Mouse (Mus musculus): ENCODE measurements around the gene Wdr4. TPM values are rescaled to one million over a fixed set of nuclear protein-coding genes. Genes with fewer than 3 reads are reported as not detected.

Wdr4 gene
- polyA plus RNA-seq, 1 experiment from 2014 or later, result 35.2 TPM

DNA sequence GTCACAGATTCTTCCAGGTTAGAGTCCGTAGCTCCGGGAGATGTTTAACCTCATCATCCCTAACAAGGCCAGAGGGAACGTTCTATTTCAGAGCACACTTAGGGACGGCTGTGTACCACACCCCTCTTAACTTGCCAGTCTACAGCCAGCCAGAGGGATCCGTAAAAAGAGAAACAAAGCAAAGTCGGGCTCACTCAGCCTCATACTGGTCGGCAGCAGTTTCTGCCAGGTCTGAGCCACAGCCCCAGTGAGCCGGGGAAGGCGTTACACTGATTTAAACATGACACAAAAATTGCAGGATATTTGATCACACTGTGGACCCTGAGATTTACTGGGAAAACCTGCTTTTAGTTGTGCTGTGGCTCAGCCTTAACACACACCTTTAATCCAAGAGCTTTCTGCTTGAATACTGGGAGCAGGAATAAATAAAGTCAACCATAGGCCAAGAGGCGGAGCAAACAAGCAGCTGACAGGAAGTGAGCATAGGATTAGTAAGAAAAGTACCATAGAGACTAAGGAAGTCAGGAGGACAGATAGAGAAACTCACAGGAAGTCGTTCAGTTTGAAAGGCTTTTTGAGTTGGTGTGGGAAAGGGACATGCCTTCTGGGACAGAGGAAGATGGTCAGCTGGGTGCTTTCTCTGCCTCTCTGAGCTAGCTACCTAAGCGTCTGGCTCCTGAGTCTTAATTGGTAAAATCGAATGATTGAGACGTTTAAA is 11.8 kb upstream of the Wdr4 start:
- Histone ChIP-seq H3K9ac (no peak overlapping the region), H3K36me3 (peaks cover 46% of the 10 kb centered on the region), H3K27ac (no peak overlapping the region), H3K27me3 (no peaks in the 10 kb centered on the region), H3K4me3 (no peak overlapping the region), H3K4me1 (peaks cover 14% of the 10 kb centered on the region), H3K4me2 (no peak overlapping the region), H3K9me3 (no peaks in the 10 kb centered on the region)
- ATAC-seq (ENCODE audit: insufficient number of reproducible peaks, low FRiP score, low TSS enrichment, low read depth), result no peak
- 80% methylated on average over 14 of the region's 14 CpGs for WGBS

GRCm38 (mm10) chr17:31529314-31529713 is 9.5 kb upstream of the Wdr4 start:
- Histone ChIP-seq H3K4me1 (no peaks in the 10 kb centered on the region), H3K9me3 (no peaks in the 10 kb centered on the region), H3K27ac (no peak overlapping the region), H3K27me3 (no peaks in the 10 kb centered on the region), H3K4me2 (no peak overlapping the region), H3K36me3 (peaks cover 53% of the 10 kb centered on the region), H3K4me3 (no peak overlapping the region), H3K9ac (no peak overlapping the region)
- WGBS, result 32% methylated on average over 15 of the region's 15 CpGs
- no peak for ATAC-seq (ENCODE audit: insufficient number of reproducible peaks, low FRiP score, low TSS enrichment, low read depth)

- H3K27me3 ChIP-seq, result no peaks in the 10 kb centered on the region
These were observed 6.0 kb upstream of the Wdr4 start for GRCm38 (mm10) chr17:31525816-31526215.

DNA sequence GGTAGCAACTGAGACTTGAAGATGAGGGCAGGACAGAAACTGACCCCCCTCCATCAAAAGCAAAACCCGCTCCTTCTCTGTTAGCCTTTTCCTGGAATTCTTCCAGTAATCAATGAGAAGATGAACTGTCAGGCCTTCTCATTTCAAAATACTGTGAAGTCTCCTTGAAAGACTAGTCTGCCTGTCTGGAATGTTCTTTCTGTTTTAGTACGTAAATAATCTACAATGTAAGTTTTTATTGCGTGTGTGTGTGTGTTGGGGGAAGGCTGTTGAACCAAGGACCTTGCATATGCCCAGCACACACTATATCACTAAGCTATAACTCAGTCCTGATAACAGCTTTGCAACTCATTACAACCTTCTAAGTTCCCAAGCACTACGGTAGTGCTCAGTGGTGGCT is 5.3 kb upstream of the Wdr4 start:
- peaks cover 49% of the 10 kb centered on the region for H3K36me3 ChIP-seq
- no peak for ATAC-seq (ENCODE audit: insufficient number of reproducible peaks, low FRiP score, low TSS enrichment, low read depth)
- no peaks in the 10 kb centered on the region for H3K9me3 ChIP-seq
- H3K27me3 ChIP-seq, result no peaks in the 10 kb centered on the region
- no peak overlapping the region for H3K27ac ChIP-seq
- 86% methylated on average over 4 of the region's 4 CpGs for whole genome bisulfite sequencing
- H3K4me3 ChIP-seq, result no peak overlapping the region
- H3K9ac ChIP-seq, result no peak overlapping the region
- no peak overlapping the region for H3K4me2 ChIP-seq
- H3K4me1 ChIP-seq, result peaks cover 18% of the 10 kb centered on the region

More at GRCm38 (mm10) chr17:31525816-31526215, 6.0 kb upstream of the Wdr4 start:
- whole genome bisulfite sequencing, result 98% methylated on average over 3 of the region's 3 CpGs
- Histone ChIP-seq H3K9ac (no peak overlapping the region), H3K4me3 (no peak overlapping the region), H3K27ac (no peak overlapping the region), H3K4me1 (peaks cover 14% of the 10 kb centered on the region), H3K36me3 (peaks cover 55% of the 10 kb centered on the region), H3K9me3 (no peaks in the 10 kb centered on the region), H3K4me2 (no peak overlapping the region)
- ATAC-seq (ENCODE audit: insufficient number of reproducible peaks, low FRiP score, low TSS enrichment, low read depth), result no peak

GRCm38 (mm10) chr17:31521948-31522347 is 2.2 kb upstream of the Wdr4 start:
- H3K9me3 ChIP-seq, result no peaks in the 10 kb centered on the region
- 0 out of 2 replicates have a peak overlapping the region, but pooled peaks have one; percentile 86 for H3K27ac ChIP-seq
- H3K4me3 ChIP-seq, result no peak overlapping the region
- H3K4me2 ChIP-seq, result peak overlapping the region; percentile 59; the same call in 1 of the 2 replicates
- peaks cover 23% of the 10 kb centered on the region for H3K36me3 ChIP-seq
- ATAC-seq (ENCODE audit: insufficient number of reproducible peaks, low FRiP score, low TSS enrichment, low read depth), result no peak
- no peaks in the 10 kb centered on the region for H3K27me3 ChIP-seq
- H3K4me1 ChIP-seq, result peaks cover 24% of the 10 kb centered on the region
- 84% methylated on average over 6 of the region's 6 CpGs for WGBS
- no peak overlapping the region for H3K9ac ChIP-seq

- H3K4me1 ChIP-seq, result peaks cover 24% of the 10 kb centered on the region
- peaks cover 19% of the 10 kb centered on the region for H3K36me3 ChIP-seq
- peak overlapping the region; percentile 68 for H3K4me3 ChIP-seq
- H3K27ac ChIP-seq, result peak overlapping the region; percentile 86
- no peaks in the 10 kb centered on the region for H3K9me3 ChIP-seq
- WGBS, result 15% methylated on average over 3 of the region's 3 CpGs
- no peak overlapping the region for H3K9ac ChIP-seq
- no peaks in the 10 kb centered on the region for H3K27me3 ChIP-seq
- peak overlapping the region; percentile 59 for H3K4me2 ChIP-seq
- ATAC-seq (ENCODE audit: insufficient number of reproducible peaks, low FRiP score, low TSS enrichment, low read depth), result no peak
These were observed 1.1 kb upstream of the Wdr4 start for GRCm38 (mm10) chr17:31520895-31521294.

DNA sequence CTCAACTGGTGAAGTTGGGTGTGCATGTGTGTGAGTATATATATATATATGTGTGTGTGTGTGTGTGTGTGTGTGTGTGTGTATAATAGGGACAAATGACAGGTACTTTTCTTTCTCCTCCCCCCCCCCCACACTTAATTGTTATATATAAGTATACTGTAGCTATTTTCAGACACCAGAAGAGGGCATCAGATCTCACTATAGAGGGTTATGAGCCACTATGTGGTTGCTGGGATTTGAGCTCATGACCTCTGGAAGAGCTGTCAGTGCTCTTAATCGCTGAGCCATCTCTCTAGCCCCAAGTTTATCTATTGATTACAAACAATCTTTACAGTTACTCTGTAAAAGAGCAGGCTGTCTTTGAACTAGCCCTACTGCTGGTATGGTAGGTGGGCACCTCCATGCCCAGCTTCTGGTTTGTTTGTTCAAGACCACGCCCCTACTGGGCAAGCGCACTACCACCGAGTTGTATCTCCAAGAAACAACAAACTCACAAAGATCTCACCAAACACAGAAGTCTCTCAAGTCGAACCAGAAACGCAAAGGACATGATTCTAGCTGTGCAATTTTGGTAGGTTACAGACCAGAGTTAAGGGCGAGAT is 335 bp downstream of the Wdr4 start:
- Histone ChIP-seq H3K4me1 (peaks cover 24% of the 10 kb centered on the region), H3K9me3 (no peaks in the 10 kb centered on the region), H3K4me3 (peak overlapping the region; percentile 68), H3K27ac (0 out of 2 replicates have a peak overlapping the region, but pooled peaks have one; percentile 86), H3K9ac (no peak overlapping the region), H3K27me3 (no peaks in the 10 kb centered on the region), H3K36me3 (peaks cover 14% of the 10 kb centered on the region), H3K4me2 (peak overlapping the region; percentile 59)
- WGBS, result 2% methylated on average over 7 of the region's 7 CpGs
- ATAC-seq (ENCODE audit: insufficient number of reproducible peaks, low FRiP score, low TSS enrichment, low read depth), result 0 out of 2 replicates have a peak, but pooled peaks have one; percentile 7

DNA sequence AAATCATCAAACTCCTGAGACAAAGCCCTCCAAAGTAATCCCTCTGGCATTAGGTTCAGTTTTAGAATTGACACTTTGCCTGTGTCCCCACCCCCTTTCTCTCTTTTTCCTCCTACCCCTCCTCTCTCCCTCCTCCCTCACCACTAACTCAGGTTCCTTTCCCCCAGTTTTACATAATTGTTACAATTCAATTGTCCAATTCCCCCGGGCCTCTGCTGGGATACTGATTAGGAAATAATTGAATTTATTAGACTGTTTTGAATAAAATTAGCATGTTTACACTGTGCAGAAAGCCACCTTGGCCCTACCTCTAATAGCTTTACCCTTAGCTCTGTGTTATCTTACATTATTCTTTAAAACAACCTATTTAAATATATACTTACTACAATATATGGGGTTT is 5.1 kb downstream of the Wdr4 start:
- H3K9me3 ChIP-seq, result no peaks in the 10 kb centered on the region
- no peak for ATAC-seq (ENCODE audit: insufficient number of reproducible peaks, low FRiP score, low TSS enrichment, low read depth)
- no peak overlapping the region for H3K4me2 ChIP-seq
- H3K4me1 ChIP-seq, result peaks cover 18% of the 10 kb centered on the region; the same call in 1 of the 2 replicates
- peaks cover 8% of the 10 kb centered on the region for H3K36me3 ChIP-seq
- no peak overlapping the region for H3K27ac ChIP-seq
- no peak overlapping the region for H3K4me3 ChIP-seq
- no peak overlapping the region for H3K9ac ChIP-seq
- H3K27me3 ChIP-seq, result no peaks in the 10 kb centered on the region
- WGBS, result 69% methylated on average over 1 of the region's 1 CpGs

DNA sequence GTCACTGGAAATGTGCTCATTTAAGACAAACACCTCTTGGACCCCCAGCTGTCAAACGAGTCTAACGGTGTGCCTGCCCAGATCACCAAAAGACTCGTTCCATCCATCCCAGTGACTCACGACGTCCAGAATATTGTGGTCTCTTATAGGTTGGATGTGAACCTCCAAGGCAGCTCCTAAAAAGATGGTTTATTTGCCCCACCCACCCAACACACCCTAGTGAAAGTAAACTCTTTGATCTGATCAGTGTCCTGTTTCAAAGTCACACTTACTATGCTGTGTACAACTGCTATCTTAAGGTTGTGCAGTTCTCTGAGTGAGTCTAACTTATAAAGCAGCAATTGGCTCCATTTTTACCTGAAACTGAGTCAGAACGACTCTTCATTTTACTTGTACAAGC is 7.2 kb downstream of the Wdr4 start:
- 0 out of 2 replicates have a peak overlapping the region, but pooled peaks have one; percentile 60 for H3K9ac ChIP-seq
- no peaks in the 10 kb centered on the region for H3K9me3 ChIP-seq
- ATAC-seq (ENCODE audit: insufficient number of reproducible peaks, low FRiP score, low TSS enrichment, low read depth), result no peak
- 18% methylated on average over 6 of the region's 6 CpGs for WGBS
- peaks cover 24% of the 10 kb centered on the region for H3K36me3 ChIP-seq
- H3K4me1 ChIP-seq, result 0 out of 2 replicates have a peak, but pooled peaks cover 12% of the 10 kb centered on the region
- peak overlapping the region; percentile 83 for H3K4me3 ChIP-seq
- H3K27me3 ChIP-seq, result no peaks in the 10 kb centered on the region
- peak overlapping the region; percentile 91 for H3K27ac ChIP-seq
- peak overlapping the region; percentile 59 for H3K4me2 ChIP-seq

DNA sequence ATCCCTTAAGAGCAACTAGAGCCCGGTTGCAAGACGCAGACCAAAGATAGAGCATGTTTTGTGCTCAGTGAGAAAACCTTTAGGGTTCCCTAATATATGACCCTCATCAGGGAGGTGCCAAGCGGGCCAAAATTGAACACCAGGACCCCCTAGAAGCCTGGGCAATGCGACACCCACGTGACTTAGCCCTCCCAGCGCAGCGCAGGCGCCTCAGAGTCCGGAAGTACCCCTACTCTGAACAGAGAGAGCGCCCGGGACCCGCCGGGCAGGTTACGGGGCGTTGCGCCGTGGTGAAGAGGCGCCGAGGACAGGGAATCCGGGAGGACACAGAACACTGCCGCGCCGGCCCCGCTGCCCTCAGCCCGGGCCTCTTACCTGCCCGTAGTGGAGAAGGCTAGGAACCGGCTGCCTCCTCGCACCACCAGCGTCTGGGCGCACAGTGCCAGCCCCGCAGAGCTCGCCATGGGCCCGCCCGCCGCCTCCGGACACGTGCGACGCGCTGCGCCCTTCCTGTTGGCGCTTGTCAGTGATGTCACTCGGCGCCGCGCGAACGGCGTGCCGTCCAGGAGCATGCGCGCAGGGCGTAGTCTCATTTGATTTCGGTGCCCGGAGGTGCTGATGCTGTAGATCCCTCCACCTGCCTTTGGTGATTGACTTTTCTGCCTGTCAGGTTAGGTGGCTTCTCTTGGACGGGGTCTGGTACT is 7.8 kb downstream of the Wdr4 start:
- Histone ChIP-seq H3K9me3 (no peaks in the 10 kb centered on the region), H3K36me3 (peaks cover 30% of the 10 kb centered on the region), H3K4me2 (peak overlapping the region; percentile 59), H3K4me1 (0 out of 2 replicates have a peak, but pooled peaks cover 12% of the 10 kb centered on the region), H3K27ac (peak overlapping the region; percentile 91), H3K27me3 (no peaks in the 10 kb centered on the region), H3K9ac (peak overlapping the region; percentile 60), H3K4me3 (peak overlapping the region; percentile 83)
- ATAC-seq (ENCODE audit: insufficient number of reproducible peaks, low FRiP score, low TSS enrichment, low read depth), result peak; percentile 93
- WGBS, result under 1% methylated on average over 56 of the region's 56 CpGs

DNA sequence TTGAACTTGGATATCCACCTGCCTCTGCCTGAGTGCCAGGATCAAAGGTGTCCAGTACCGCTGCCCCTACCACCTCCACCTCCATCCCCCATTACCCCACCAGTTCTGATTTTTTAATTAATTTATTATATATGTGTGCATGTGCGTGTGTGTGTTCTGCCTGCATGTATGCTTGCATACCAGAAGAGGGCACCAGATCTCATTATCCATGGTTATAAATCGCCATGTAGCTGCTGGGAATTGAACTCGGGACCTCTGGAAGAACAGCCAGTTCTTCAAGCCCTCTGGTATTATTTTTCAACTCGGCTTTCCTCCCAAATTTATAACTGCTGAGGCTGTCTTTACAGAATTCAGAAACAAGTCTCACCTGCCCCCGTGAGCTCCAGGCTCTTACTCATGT is 8.8 kb downstream of the Wdr4 start:
- 0 out of 2 replicates have a peak, but pooled peaks cover 12% of the 10 kb centered on the region for H3K4me1 ChIP-seq
- no peaks in the 10 kb centered on the region for H3K9me3 ChIP-seq
- peak overlapping the region; percentile 59 for H3K4me2 ChIP-seq
- 93% methylated on average over 6 of the region's 6 CpGs for WGBS
- H3K4me3 ChIP-seq, result peak overlapping the region; percentile 83; the same call in 1 of the 2 replicates
- ATAC-seq (ENCODE audit: insufficient number of reproducible peaks, low FRiP score, low TSS enrichment, low read depth), result no peak
- H3K9ac ChIP-seq, result no peak overlapping the region
- H3K27ac ChIP-seq, result no peak overlapping the region
- H3K36me3 ChIP-seq, result peaks cover 40% of the 10 kb centered on the region
- no peaks in the 10 kb centered on the region for H3K27me3 ChIP-seq
